Mouse (Mus musculus) MEL (cell line): ENCODE measurements around the gene Gm20431. TPM values are rescaled to one million over a fixed set of nuclear protein-coding genes. Genes with fewer than 3 reads are reported as not detected.

Source experiments
- DNase-seq: peaks from one replicate; pipeline ENCODE4 v3.0.0; 2011; ENCODE audit warnings: low read depth, low spot score
- H3K27ac ChIP-seq: 2 replicates; pipeline ENCODE4 v1.5.1; 2012; ENCODE audit warnings: low read depth, mild to moderate bottlenecking, control low read depth, low read length, moderate library complexity; ENCODE audit not compliant: control insufficient read depth
- H3K27me3 ChIP-seq, 2 experiments: fragments of 150-350 bp in 1 of 2; sonication (generic) in 1 of 2; 2 replicates each; pipeline ENCODE4 v1.6.1; 2012; ENCODE audit warnings: low read length in 2 of 2, mild to moderate bottlenecking in 2 of 2, improper control_type of control experiment in 1 of 2, moderate library complexity in 1 of 2; ENCODE audit not compliant: insufficient read depth in 2 of 2, control insufficient read depth in 1 of 2
- H3K36me3 ChIP-seq, 2 experiments: 2 replicates each; pipeline ENCODE4 v1.6.1; 2012 to 2014; ENCODE audit warnings: low read length in 2 of 2, improper control_type of control experiment in 1 of 2, inconsistent platforms in 1 of 2, mild to moderate bottlenecking in 1 of 2; ENCODE audit not compliant: insufficient read depth in 2 of 2, control insufficient read depth in 1 of 2
- H3K4me1 ChIP-seq, 2 experiments: fragments of 150-350 bp in 1 of 2; sonication (generic) in 1 of 2; 2 replicates each; pipeline ENCODE4 v1.6.1; 2012; ENCODE audit warnings: low read length in 2 of 2, improper control_type of control experiment in 1 of 2, mild to moderate bottlenecking in 1 of 2; ENCODE audit not compliant: insufficient read depth in 2 of 2, control insufficient read depth in 1 of 2
- H3K4me3 ChIP-seq, 2 experiments: fragments of 150-350 bp in 1 of 2; sonication (generic) in 1 of 2; 2 replicates each; pipeline ENCODE4 v1.5.1; 2012; ENCODE audit warnings: low read depth in 2 of 2, low read length in 2 of 2, mild to moderate bottlenecking in 2 of 2, moderate library complexity in 2 of 2, control low read depth in 1 of 2, improper control_type of control experiment in 1 of 2; ENCODE audit not compliant: control insufficient read depth in 1 of 2, insufficient read depth in 1 of 2
- H3K79me2 ChIP-seq: 2 replicates; pipeline ENCODE4 v1.6.1; 2012; ENCODE audit warnings: mild to moderate bottlenecking, low read length, moderate library complexity; ENCODE audit not compliant: control insufficient read depth, poor library complexity, insufficient read depth
- H3K9ac ChIP-seq: 2 replicates; pipeline ENCODE4 v1.6.1; 2012; ENCODE audit warnings: low read depth, mild to moderate bottlenecking, control low read depth, low read length, moderate library complexity; ENCODE audit not compliant: control insufficient read depth, poor library complexity, severe bottlenecking
- H3K9me3 ChIP-seq: fragments of 150-350 bp; sonication (generic); replicated peaks from 2 replicates; pipeline ENCODE4 v1.6.1; 2012; ENCODE audit warnings: mild to moderate bottlenecking, low read length, improper control_type of control experiment, moderate library complexity; ENCODE audit not compliant: insufficient read depth
- BHLHE40 ChIP-seq: IDR thresholded peaks from 2 replicates; pipeline ENCODE4 v1.6.1; 2012; ENCODE audit warnings: low read depth, mild to moderate bottlenecking, inconsistent platforms, low read length, improper control_type of control experiment, borderline replicate concordance
- CHD1 ChIP-seq: IDR thresholded peaks from 2 replicates; pipeline ENCODE4 v1.6.1; 2012; ENCODE audit warnings: low read depth, mild to moderate bottlenecking, inconsistent platforms, low read length, improper control_type of control experiment
- CTCF ChIP-seq, 3 experiments: IDR thresholded peaks in 2 of 3; conservative IDR thresholded peaks in 1 of 3; 2 replicates each; pipeline ENCODE4 v1.5.1; 2011 to 2012; ENCODE audit warnings: low read length in 3 of 3, low read depth in 2 of 3, mild to moderate bottlenecking in 2 of 3, improper control_type of control experiment in 1 of 3, inconsistent platforms in 1 of 3, mixed read lengths in 1 of 3, moderate library complexity in 1 of 3; ENCODE audit not compliant: control insufficient read depth in 1 of 3, insufficient read depth in 1 of 3, poor library complexity in 1 of 3, severe bottlenecking in 1 of 3
- E2F4 ChIP-seq: IDR thresholded peaks from 2 replicates; pipeline ENCODE4 v1.6.1; 2011; ENCODE audit warnings: low read depth, low read length, improper control_type of control experiment, borderline replicate concordance
- EP300 ChIP-seq, 2 experiments: IDR thresholded peaks; 2 replicates each; pipeline ENCODE4 v1.6.1; 2011; ENCODE audit warnings: improper control_type of control experiment in 2 of 2, low read length in 2 of 2, low read depth in 1 of 2, mild to moderate bottlenecking in 1 of 2
- JUND ChIP-seq: IDR thresholded peaks from 2 replicates; pipeline ENCODE4 v1.6.1; 2011; ENCODE audit warnings: low read depth, mild to moderate bottlenecking, improper control_type of control experiment, low read length
- KAT2A ChIP-seq: conservative IDR thresholded peaks from 2 replicates; pipeline ENCODE4 v1.6.1; 2012; ENCODE audit warnings: low read depth, low read length, improper control_type of control experiment, inconsistent platforms
- MYB ChIP-seq: IDR thresholded peaks from 2 replicates; pipeline ENCODE4 v1.6.1; 2011; ENCODE audit warnings: mild to moderate bottlenecking, low read depth, low read length, improper control_type of control experiment
- MYC ChIP-seq: IDR thresholded peaks from 2 replicates; pipeline ENCODE4 v1.6.1; 2011; ENCODE audit warnings: low read depth, mild to moderate bottlenecking, low read length, improper control_type of control experiment, moderate library complexity
- NELFE ChIP-seq: IDR thresholded peaks from 2 replicates; pipeline ENCODE4 v1.6.1; 2011; ENCODE audit warnings: low read depth, low read length, improper control_type of control experiment
- NRF1 ChIP-seq: IDR thresholded peaks from 2 replicates; pipeline ENCODE4 v1.6.1; 2014; ENCODE audit warnings: low read depth, mild to moderate bottlenecking, inconsistent platforms, low read length, improper control_type of control experiment, moderate library complexity; ENCODE audit not compliant: poor library complexity, insufficient read depth, severe bottlenecking
- POLR2A ChIP-seq, 2 experiments: IDR thresholded peaks; 2 replicates each; pipeline ENCODE4 v1.6.1; 2011 to 2012; ENCODE audit warnings: low read length in 2 of 2, mild to moderate bottlenecking in 2 of 2, control low read depth in 1 of 2, improper control_type of control experiment in 1 of 2, low read depth in 1 of 2, moderate library complexity in 1 of 2; ENCODE audit not compliant: control insufficient read depth in 1 of 2, insufficient read depth in 1 of 2, poor library complexity in 1 of 2
- POLR2AphosphoS2 ChIP-seq: IDR thresholded peaks from 2 replicates; pipeline ENCODE4 v1.6.1; 2011; ENCODE audit warnings: low read length, improper control_type of control experiment
- RAD21 ChIP-seq: IDR thresholded peaks from 2 replicates; pipeline ENCODE4 v1.6.1; 2011; ENCODE audit warnings: mild to moderate bottlenecking, low read depth, low read length, improper control_type of control experiment
- RCOR1 ChIP-seq: IDR thresholded peaks from 2 replicates; pipeline ENCODE4 v1.6.1; 2012; ENCODE audit warnings: low read depth, mild to moderate bottlenecking, inconsistent platforms, low read length, improper control_type of control experiment
- SIN3A ChIP-seq: IDR thresholded peaks from 2 replicates; pipeline ENCODE4 v1.6.1; 2012; ENCODE audit warnings: low read length, improper control_type of control experiment, inconsistent platforms
- SMC3 ChIP-seq: IDR thresholded peaks from 2 replicates; pipeline ENCODE4 v1.6.1; 2011; ENCODE audit warnings: low read depth, low read length, improper control_type of control experiment
- TCF12 ChIP-seq: IDR thresholded peaks from 2 replicates; pipeline ENCODE4 v1.6.1; 2014; ENCODE audit warnings: low read depth, mild to moderate bottlenecking, inconsistent platforms, low read length, improper control_type of control experiment, moderate library complexity
- UBTF ChIP-seq: IDR thresholded peaks from 2 replicates; pipeline ENCODE4 v1.6.1; 2012; ENCODE audit warnings: low read depth, mild to moderate bottlenecking, inconsistent platforms, low read length, improper control_type of control experiment, moderate library complexity, borderline replicate concordance; ENCODE audit not compliant: insufficient read depth
- USF1 ChIP-seq: IDR thresholded peaks from 2 replicates; pipeline ENCODE4 v1.6.1; 2014; ENCODE audit warnings: low read depth, mild to moderate bottlenecking, inconsistent platforms, low read length, improper control_type of control experiment, moderate library complexity
- ZC3H11A ChIP-seq: IDR thresholded peaks from 2 replicates; pipeline ENCODE4 v1.6.1; 2012; ENCODE audit warnings: low read depth, mild to moderate bottlenecking, inconsistent platforms, low read length, improper control_type of control experiment
- ZMIZ1 ChIP-seq: IDR thresholded peaks from 2 replicates; pipeline ENCODE4 v1.6.1; 2012; ENCODE audit warnings: low read depth, mild to moderate bottlenecking, inconsistent platforms, low read length, improper control_type of control experiment, moderate library complexity
- polyA plus RNA-seq, 2 experiments: library from polyadenylated mRNA; stranded (reverse) in 1 of 2; unstranded in 1 of 2; fragments of >175 nt in 1 of 2; fragments of >200 nt in 1 of 2; gene quantifications; 2 replicates each; pipeline versions ENCODE4 v1.2.1 to v1.2.4; 2012; ENCODE audit warnings: low replicate concordance in 2 of 2, low read depth in 1 of 2; ENCODE audit not compliant: insufficient read length in 2 of 2, insufficient read depth in 1 of 2, missing spikeins in 1 of 2
- total RNA-seq: library from RNA; depleted of rRNA; stranded (reverse); fragments of 300-350 nt; gene quantifications from 2 replicates; pipeline ENCODE4 v1.2.3, GENCODE M21; 2012

Gene Gm20431
- total and polyA plus RNA-seq, 3 experiments, result 5.9 to 8.1 TPM; not detected in 1

DNA sequence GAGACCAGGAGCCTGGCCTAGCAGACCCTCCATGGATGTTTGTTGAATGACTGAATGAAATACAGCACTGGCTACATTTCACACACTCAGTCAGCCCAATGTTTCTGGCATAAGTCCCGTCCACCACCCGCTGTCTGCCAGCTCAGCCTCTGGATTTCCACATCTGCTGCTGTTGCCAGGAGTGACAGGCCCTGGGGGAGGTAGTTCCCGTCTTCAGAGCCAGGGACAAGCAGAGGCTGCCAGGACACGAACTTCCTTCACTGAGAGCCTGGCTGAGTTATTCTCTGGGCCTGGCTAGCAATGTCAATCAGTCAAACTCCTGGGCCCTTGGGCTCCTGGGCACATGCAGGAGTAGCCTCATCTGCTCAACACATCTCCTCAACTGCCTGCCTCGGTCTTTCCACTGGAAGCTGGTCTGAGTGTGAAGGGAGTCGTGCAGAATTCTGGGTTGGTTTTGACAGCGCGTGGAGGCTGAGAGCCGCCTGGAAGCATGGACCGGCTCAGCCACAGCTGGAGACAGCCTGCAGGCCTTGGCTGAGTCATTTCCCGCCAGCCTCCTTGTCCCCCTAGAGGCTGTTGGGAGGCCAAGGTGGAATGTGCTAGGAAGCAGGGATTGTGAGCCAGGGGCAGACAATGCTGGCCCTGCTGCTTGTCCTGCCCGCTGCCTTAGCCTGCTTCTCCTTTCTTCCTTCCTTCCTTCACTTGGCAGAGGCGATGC, 91.2 kb downstream of the Gm20431 start:
- DNase-seq, result no peak
- Histone ChIP-seq H3K4me1 (no peaks in the 10 kb centered on the region), H3K9ac (no peak overlapping the region), H3K27ac (no peak overlapping the region), H3K9me3 (no peaks in the 10 kb centered on the region), H3K4me3 (no peak overlapping the region), H3K36me3 (no peaks in the 10 kb centered on the region), H3K79me2 (no peaks in the 10 kb centered on the region), H3K27me3 (peaks cover 3 to 18% of the 10 kb centered on the region in 2 experiments; a peak in 2 of 4 replicates)
- no peak for TF ChIP-seq BHLHE40
- no peak for TF ChIP-seq CTCF (IDR thresholded peaks at IDR 0.05 in 2 of 3, conservative IDR thresholded peaks at IDR 0.05 in 1 of 3; ENCODE audit: control insufficient read depth in 1 of 3, insufficient read depth in 1 of 3, low read depth in 2 of 3, low read length in 3 of 3, poor library complexity in 1 of 3, severe bottlenecking in 1 of 3)
- no peak for TF ChIP-seq CHD1
- TF ChIP-seq RCOR1, result no peak
- no peak for TF ChIP-seq UBTF
- no peak for TF ChIP-seq ZMIZ1
- no peak for TF ChIP-seq POLR2A (IDR thresholded peaks at IDR 0.05; ENCODE audit: control insufficient read depth in 1 of 2, insufficient read depth in 1 of 2, low read depth in 1 of 2, low read length in 2 of 2, poor library complexity in 1 of 2)
- TF ChIP-seq USF1, result no peak
- no peak for TF ChIP-seq TCF12
- no peak for TF ChIP-seq KAT2A
- no peak for TF ChIP-seq EP300 (IDR thresholded peaks at IDR 0.05; ENCODE audit: low read depth in 1 of 2, low read length in 2 of 2)
- no peak for TF ChIP-seq POLR2AphosphoS2
- TF ChIP-seq E2F4, result no peak
- TF ChIP-seq SMC3, result no peak

DNA sequence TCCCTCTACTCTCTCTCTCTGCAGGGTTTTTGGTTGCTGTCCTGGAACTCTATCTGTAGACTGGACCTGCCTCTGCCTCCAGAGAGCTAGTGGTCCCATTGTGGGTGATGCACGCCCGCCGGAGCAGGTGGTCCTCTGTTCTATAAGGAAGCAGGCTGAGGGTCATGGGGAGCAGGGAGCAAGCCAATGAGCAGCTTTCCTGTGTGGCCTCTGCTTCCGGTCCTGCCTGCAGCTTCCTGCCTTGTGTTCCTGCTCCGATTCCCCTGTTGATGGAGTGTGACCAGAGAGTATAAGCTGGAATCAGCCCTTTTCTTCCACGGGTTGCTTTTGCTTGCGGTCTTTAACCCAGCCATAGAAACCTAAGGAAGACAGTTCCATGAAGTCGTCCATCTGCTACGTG, 93.2 kb downstream of the Gm20431 start:
- no peak overlapping the region for H3K4me3 ChIP-seq
- H3K4me1 ChIP-seq, result no peaks in the 10 kb centered on the region
- no peak overlapping the region for H3K9ac ChIP-seq
- TF ChIP-seq MYB (no peak), JUND (no peak), POLR2AphosphoS2 (no peak), NRF1 (no peak), SIN3A (no peak), NELFE (no peak), MYC (no peak), RAD21 (no peak), ZMIZ1 (no peak), ZC3H11A (no peak)
- H3K9me3 ChIP-seq, result no peaks in the 10 kb centered on the region
- no peak overlapping the region for H3K27ac ChIP-seq
- H3K27me3 ChIP-seq, result peaks cover 3 to 19% of the 10 kb centered on the region in 2 experiments; a peak in 2 of 4 replicates
- DNase-seq, result no peak
- H3K79me2 ChIP-seq, result no peaks in the 10 kb centered on the region
- H3K36me3 ChIP-seq, result no peaks in the 10 kb centered on the region
